Mouse (Mus musculus): ENCODE measurements around the gene B4galt3. TPM values are rescaled to one million over a fixed set of nuclear protein-coding genes. Genes with fewer than 3 reads are reported as not detected.
A peak's percentile ranks its signal among the peaks of the same experiment; 100 is the strongest.
"Not testable (repeated sequence)": the region's sequence is repeated elsewhere in the genome, so short reads cannot be mapped to it uniquely, and the experiment has no call there.

The B4galt3 gene
- polyA plus RNA-seq, 1 experiment, result 55.1 TPM

GRCm38 (mm10) chr1:171238463-171238862 is 31.7 kb upstream of the B4galt3 start:
- Histone ChIP-seq H3K27ac (ENCODE audit: insufficient read depth, low read length) (no peak overlapping the region), H3K4me1 (ENCODE audit: control insufficient read depth, insufficient read depth, low read length) (no peaks in the 10 kb centered on the region), H3K4me3 (ENCODE audit: insufficient read depth, low read length) (no peak overlapping the region)
- TF ChIP-seq POLR2A (IDR thresholded peaks at IDR 0.05; ENCODE audit: low read depth, low read length) (no peak), CTCF (IDR thresholded peaks at IDR 0.05; ENCODE audit: borderline replicate concordance, insufficient read depth, low read length) (peak; percentile 82)

- Histone ChIP-seq H3K4me3 (ENCODE audit: insufficient read depth, low read length) (no peak overlapping the region), H3K4me1 (ENCODE audit: control insufficient read depth, insufficient read depth, low read length) (no peaks in the 10 kb centered on the region), H3K27ac (ENCODE audit: insufficient read depth, low read length) (no peak overlapping the region)
- no peak for TF ChIP-seq POLR2A (IDR thresholded peaks at IDR 0.05; ENCODE audit: low read depth, low read length)
- no peak for TF ChIP-seq CTCF (IDR thresholded peaks at IDR 0.05; ENCODE audit: borderline replicate concordance, insufficient read depth, low read length)
Measured at GRCm38 (mm10) chr1:171239992-171240744, 30.0 kb upstream of the B4galt3 start.

GRCm38 (mm10) chr1:171240911-171241310 is 29.2 kb upstream of the B4galt3 start:
- H3K27ac ChIP-seq (ENCODE audit: insufficient read depth, low read length), result no peak overlapping the region
- no peaks in the 10 kb centered on the region; the same call in 1 of the 2 replicates for H3K4me1 ChIP-seq (ENCODE audit: control insufficient read depth, insufficient read depth, low read length)
- H3K4me3 ChIP-seq (ENCODE audit: insufficient read depth, low read length), result no peak overlapping the region
- TF ChIP-seq POLR2A (IDR thresholded peaks at IDR 0.05; ENCODE audit: low read depth, low read length) (no peak), CTCF (IDR thresholded peaks at IDR 0.05; ENCODE audit: borderline replicate concordance, insufficient read depth, low read length) (no peak)

- not testable (repeated sequence) for H3K4me3 ChIP-seq (ENCODE audit: insufficient read depth, low read length); H3K27ac ChIP-seq (ENCODE audit: insufficient read depth, low read length); H3K4me1 ChIP-seq (ENCODE audit: control insufficient read depth, insufficient read depth, low read length)
Measured at GRCm38 (mm10) chr1:171241952-171242351, 28.2 kb upstream of the B4galt3 start.

- Histone ChIP-seq H3K4me3 (ENCODE audit: insufficient read depth, low read length) (no peak overlapping the region), H3K27ac (ENCODE audit: insufficient read depth, low read length) (peak overlapping the region; percentile 37), H3K4me1 (ENCODE audit: control insufficient read depth, insufficient read depth, low read length) (peaks cover 3% of the 10 kb centered on the region)
- TF ChIP-seq POLR2A (IDR thresholded peaks at IDR 0.05; ENCODE audit: low read depth, low read length), result no peak; the same call in 1 of the 2 replicates
- TF ChIP-seq CTCF (IDR thresholded peaks at IDR 0.05; ENCODE audit: borderline replicate concordance, insufficient read depth, low read length), result no peak
Measured at GRCm38 (mm10) chr1:171245353-171245752, 24.8 kb upstream of the B4galt3 start.

- Histone ChIP-seq H3K27ac (ENCODE audit: insufficient read depth, low read length) (peak overlapping the region; percentile 88), H3K4me3 (ENCODE audit: insufficient read depth, low read length) (peak overlapping the region; percentile 87), H3K4me1 (ENCODE audit: control insufficient read depth, insufficient read depth, low read length) (peaks cover 3% of the 10 kb centered on the region)
- 0 out of 2 replicates have a peak, but pooled peaks have one; percentile 21 for TF ChIP-seq CTCF (IDR thresholded peaks at IDR 0.05; ENCODE audit: borderline replicate concordance, insufficient read depth, low read length)
- peak; percentile 91 for TF ChIP-seq POLR2A (IDR thresholded peaks at IDR 0.05; ENCODE audit: low read depth, low read length)
Measured at GRCm38 (mm10) chr1:171246709-171247452, 23.2 kb upstream of the B4galt3 start.

- Histone ChIP-seq H3K4me1 (ENCODE audit: control insufficient read depth, insufficient read depth, low read length) (peaks cover 3% of the 10 kb centered on the region), H3K27ac (ENCODE audit: insufficient read depth, low read length) (peak overlapping the region; percentile 88), H3K4me3 (ENCODE audit: insufficient read depth, low read length) (peak overlapping the region; percentile 20)
- TF ChIP-seq POLR2A (IDR thresholded peaks at IDR 0.05; ENCODE audit: low read depth, low read length) (no peak), CTCF (IDR thresholded peaks at IDR 0.05; ENCODE audit: borderline replicate concordance, insufficient read depth, low read length) (no peak)
Measured at GRCm38 (mm10) chr1:171247453-171247841, 22.7 kb upstream of the B4galt3 start.

GRCm38 (mm10) chr1:171247916-171248315 is 22.2 kb upstream of the B4galt3 start:
- peaks cover 3% of the 10 kb centered on the region for H3K4me1 ChIP-seq (ENCODE audit: control insufficient read depth, insufficient read depth, low read length)
- H3K4me3 ChIP-seq (ENCODE audit: insufficient read depth, low read length), result no peak overlapping the region
- peak overlapping the region; percentile 88 for H3K27ac ChIP-seq (ENCODE audit: insufficient read depth, low read length)
- TF ChIP-seq POLR2A (IDR thresholded peaks at IDR 0.05; ENCODE audit: low read depth, low read length) (no peak), CTCF (IDR thresholded peaks at IDR 0.05; ENCODE audit: borderline replicate concordance, insufficient read depth, low read length) (no peak)

- Histone ChIP-seq H3K4me3 (ENCODE audit: insufficient read depth, low read length) (no peak overlapping the region), H3K27ac (ENCODE audit: insufficient read depth, low read length) (peak overlapping the region; percentile 88), H3K4me1 (ENCODE audit: control insufficient read depth, insufficient read depth, low read length) (peaks cover 3% of the 10 kb centered on the region)
- TF ChIP-seq CTCF (IDR thresholded peaks at IDR 0.05; ENCODE audit: borderline replicate concordance, insufficient read depth, low read length) (no peak), POLR2A (IDR thresholded peaks at IDR 0.05; ENCODE audit: low read depth, low read length) (peak; percentile 20; the same call in 1 of the 2 replicates)
Measured at GRCm38 (mm10) chr1:171248386-171249226, 21.5 kb upstream of the B4galt3 start.
